Mouse (Mus musculus) erythroid progenitor cell, adult 5-6 weeks (primary cell): ENCODE results near the gene Rasgef1c. TPM values are rescaled to one million over a fixed set of nuclear protein-coding genes. Genes with fewer than 3 reads are reported as not detected.

ENCODE experiments used
- ATAC-seq: replicated peaks from 2 replicates; pipeline ENCODE4 v1.8.0; 2016; ENCODE audit warnings: moderate number of reproducible peaks, mild to moderate bottlenecking, moderate TSS enrichment, inconsistent platforms; ENCODE audit not compliant: poor library complexity, low FRiP score, severe bottlenecking
- total RNA-seq, 2 experiments: library from RNA; stranded (forward) in 1 of 2; stranded (reverse) in 1 of 2; fragments of 150-400 nt in 1 of 2; fragments of 186-747, 209-891 nt in 1 of 2; gene quantifications; 2 replicates each; pipeline versions ENCODE4 v1.2.3 to v1.2.4; 2015 to 2017; ENCODE audit warnings: low replicate concordance in 2 of 2

The Rasgef1c gene
- total RNA-seq, 2 experiments from 2014 or later, result not detected

- no peak for ATAC-seq
These were observed 63.7 kb downstream of the Rasgef1c start for GRCm38 (mm10) chr11:49965320-49965719.

GRCm38 (mm10) chr11:49969692-49970091 is 68.1 kb downstream of the Rasgef1c start:
- no peak for ATAC-seq

GRCm38 (mm10) chr11:49973657-49974340 is 72.2 kb downstream of the Rasgef1c start:
- ATAC-seq, result no peak

- ATAC-seq, result no peak
These were observed 73.0 kb downstream of the Rasgef1c start for GRCm38 (mm10) chr11:49974675-49975074.

- no peak for ATAC-seq
These were observed 76.4 kb downstream of the Rasgef1c start for GRCm38 (mm10) chr11:49977963-49978568.

GRCm38 (mm10) chr11:49978935-49979334 is 77.3 kb downstream of the Rasgef1c start:
- ATAC-seq, result no peak

GRCm38 (mm10) chr11:49980681-49981235 is 79.1 kb downstream of the Rasgef1c start:
- no peak for ATAC-seq

GRCm38 (mm10) chr11:49981321-49981963 is 79.8 kb downstream of the Rasgef1c start:
- peak; percentile 77 for ATAC-seq

- no peak for ATAC-seq
These were observed 80.5 kb downstream of the Rasgef1c start for GRCm38 (mm10) chr11:49982094-49982493.

GRCm38 (mm10) chr11:49982881-49983280 is 81.2 kb downstream of the Rasgef1c start:
- no peak for ATAC-seq

GRCm38 (mm10) chr11:49983875-49984552 is 82.4 kb downstream of the Rasgef1c start:
- no peak for ATAC-seq

- ATAC-seq, result peak; percentile 77
These were observed 83.4 kb downstream of the Rasgef1c start for GRCm38 (mm10) chr11:49985009-49985408.

- ATAC-seq, result peak; percentile 41
These were observed 84.8 kb downstream of the Rasgef1c start for GRCm38 (mm10) chr11:49986277-49987036.

GRCm38 (mm10) chr11:49994536-49994935 is 92.9 kb downstream of the Rasgef1c start:
- ATAC-seq, result no peak

GRCm38 (mm10) chr11:49996398-49996797 is 94.8 kb downstream of the Rasgef1c start:
- ATAC-seq, result no peak

- no peak for ATAC-seq
These were observed 95.7 kb downstream of the Rasgef1c start for GRCm38 (mm10) chr11:49997321-49997720.

GRCm38 (mm10) chr11:50002853-50003252 is 101.2 kb downstream of the Rasgef1c start:
- ATAC-seq, result no peak

GRCm38 (mm10) chr11:50007776-50008175 is 106.1 kb downstream of the Rasgef1c start:
- no peak for ATAC-seq

GRCm38 (mm10) chr11:50008231-50008630 is 106.6 kb downstream of the Rasgef1c start:
- ATAC-seq, result no peak
